Mouse (Mus musculus) liver, adult 2 months (tissue): Measurements from ENCODE around the gene Babam2.

ENCODE experiments used
- CTCF ChIP-seq: fragments of 200-500 bp; IDR thresholded peaks from 2 replicates; pipeline ENCODE4 v1.5.1; 2011; ENCODE audit warnings: low read depth, low read length, control low read depth
- POLR2A ChIP-seq: fragments of 200-500 bp; IDR thresholded peaks from 2 replicates; pipeline ENCODE4 v1.6.1; 2011; ENCODE audit warnings: low read length, control low read depth; ENCODE audit not compliant: insufficient read depth; ENCODE audit errors: extremely low read depth

- TF ChIP-seq POLR2A = no peak
- TF ChIP-seq CTCF = no peak
Measured at GRCm38 (mm10) chr5:31950532-31950931, 253.0 kb downstream of the Babam2 start.
